Mouse (Mus musculus): Measurements from ENCODE around the gene Rac2. TPM values are rescaled to one million over a fixed set of nuclear protein-coding genes. Genes with fewer than 3 reads are reported as not detected.

Gene Rac2
- polyA plus RNA-seq, 1 experiment from 2014 or later: 11.1 TPM

- Histone ChIP-seq H3K36me3 (no peaks in the 10 kb centered on the region), H3K9ac (no peak overlapping the region), H3K4me1 (peaks cover 19% of the 10 kb centered on the region; the same call in 1 of the 2 replicates), H3K27ac (no peak overlapping the region), H3K4me3 (replicated peaks) (no peak overlapping the region), H3K4me2 (no peak overlapping the region), H3K27me3 (no peaks in the 10 kb centered on the region), H3K9me3 (replicated peaks) (no peaks in the 10 kb centered on the region)
- WGBS: 57% methylated on average over 11 of the region's 11 CpGs
- ATAC-seq (replicated peaks; ENCODE audit: low FRiP score): no peak
Measured at GRCm38 (mm10) chr15:78559141-78559979, 13.2 kb downstream of the Rac2 start.

- WGBS: 66% methylated on average over 10 of the region's 10 CpGs
- no peak overlapping the region for H3K27ac ChIP-seq
- no peak overlapping the region for H3K4me2 ChIP-seq
- ATAC-seq (replicated peaks; ENCODE audit: low FRiP score): no peak
- no peak overlapping the region for H3K9ac ChIP-seq
- no peak overlapping the region for H3K4me3 ChIP-seq (replicated peaks)
- peaks cover 19% of the 10 kb centered on the region; the same call in 1 of the 2 replicates for H3K4me1 ChIP-seq
- no peaks in the 10 kb centered on the region for H3K27me3 ChIP-seq
- H3K9me3 ChIP-seq (replicated peaks): no peaks in the 10 kb centered on the region; the same call in 1 of the 2 replicates
- no peaks in the 10 kb centered on the region for H3K36me3 ChIP-seq
Measured at GRCm38 (mm10) chr15:78557693-78558535, 14.7 kb downstream of the Rac2 start.

GRCm38 (mm10) chr15:78554545-78555313, 17.9 kb downstream of the Rac2 start:
- peak overlapping the region; percentile 40 for H3K4me2 ChIP-seq
- no peaks in the 10 kb centered on the region for H3K36me3 ChIP-seq
- no peak overlapping the region for H3K27ac ChIP-seq
- WGBS: 58% methylated on average over 25 of the region's 25 CpGs
- H3K4me3 ChIP-seq (replicated peaks): peak overlapping the region; percentile 19
- peaks cover 11% of the 10 kb centered on the region for H3K9me3 ChIP-seq (replicated peaks)
- ATAC-seq (replicated peaks; ENCODE audit: low FRiP score): no peak
- no peak overlapping the region for H3K9ac ChIP-seq
- H3K27me3 ChIP-seq: no peaks in the 10 kb centered on the region
- H3K4me1 ChIP-seq: peaks cover 14% of the 10 kb centered on the region; the same call in 1 of the 2 replicates

GRCm38 (mm10) chr15:78549189-78549734, 23.3 kb downstream of the Rac2 start:
- H3K36me3 ChIP-seq: no peaks in the 10 kb centered on the region
- peaks cover 6% of the 10 kb centered on the region; the same call in 1 of the 2 replicates for H3K27me3 ChIP-seq
- peaks cover 11% of the 10 kb centered on the region for H3K9me3 ChIP-seq (replicated peaks)
- no peak overlapping the region for H3K27ac ChIP-seq
- no peak overlapping the region for H3K9ac ChIP-seq
- H3K4me2 ChIP-seq: no peak overlapping the region
- no peak overlapping the region for H3K4me3 ChIP-seq (replicated peaks)
- 0 out of 2 replicates have a peak, but pooled peaks have one; percentile 19 for ATAC-seq (replicated peaks; ENCODE audit: low FRiP score)
- peaks cover 25% of the 10 kb centered on the region for H3K4me1 ChIP-seq
- 66% methylated on average over 4 of the region's 4 CpGs for WGBS

GRCm38 (mm10) chr15:78548711-78549110, 23.9 kb downstream of the Rac2 start:
- WGBS: 54% methylated on average over 8 of the region's 8 CpGs
- ATAC-seq (replicated peaks; ENCODE audit: low FRiP score): no peak
- H3K4me2 ChIP-seq: no peak overlapping the region
- H3K27ac ChIP-seq: no peak overlapping the region
- H3K9ac ChIP-seq: no peak overlapping the region
- peaks cover 6% of the 10 kb centered on the region; the same call in 1 of the 2 replicates for H3K27me3 ChIP-seq
- H3K36me3 ChIP-seq: no peaks in the 10 kb centered on the region
- peaks cover 11% of the 10 kb centered on the region for H3K9me3 ChIP-seq (replicated peaks)
- peaks cover 28% of the 10 kb centered on the region for H3K4me1 ChIP-seq
- no peak overlapping the region for H3K4me3 ChIP-seq (replicated peaks)

- peaks cover 28% of the 10 kb centered on the region for H3K4me1 ChIP-seq
- peaks cover 11% of the 10 kb centered on the region for H3K9me3 ChIP-seq (replicated peaks)
- H3K4me2 ChIP-seq: no peak overlapping the region
- WGBS: 29% methylated on average over 3 of the region's 3 CpGs
- H3K27ac ChIP-seq: no peak overlapping the region
- ATAC-seq (replicated peaks; ENCODE audit: low FRiP score): no peak
- no peak overlapping the region for H3K4me3 ChIP-seq (replicated peaks)
- H3K9ac ChIP-seq: no peak overlapping the region
- peaks cover 6% of the 10 kb centered on the region; the same call in 1 of the 2 replicates for H3K27me3 ChIP-seq
- H3K36me3 ChIP-seq: no peaks in the 10 kb centered on the region
Measured at GRCm38 (mm10) chr15:78548336-78548665, 24.3 kb downstream of the Rac2 start.

GRCm38 (mm10) chr15:78547415-78548335, 24.9 kb downstream of the Rac2 start:
- Histone ChIP-seq H3K9ac (no peak overlapping the region), H3K9me3 (replicated peaks) (peaks cover 11% of the 10 kb centered on the region), H3K4me1 (peaks cover 33% of the 10 kb centered on the region), H3K27me3 (peaks cover 6% of the 10 kb centered on the region; the same call in 1 of the 2 replicates), H3K27ac (no peak overlapping the region), H3K36me3 (no peaks in the 10 kb centered on the region), H3K4me2 (no peak overlapping the region), H3K4me3 (replicated peaks) (no peak overlapping the region)
- 39% methylated on average over 5 of the region's 5 CpGs for WGBS
- ATAC-seq (replicated peaks; ENCODE audit: low FRiP score): no peak

GRCm38 (mm10) chr15:78546060-78546459, 26.5 kb downstream of the Rac2 start:
- ATAC-seq (replicated peaks; ENCODE audit: low FRiP score): no peak
- no peak overlapping the region for H3K4me2 ChIP-seq
- 76% methylated on average over 4 of the region's 4 CpGs for WGBS
- peaks cover 36% of the 10 kb centered on the region for H3K4me1 ChIP-seq
- no peaks in the 10 kb centered on the region for H3K36me3 ChIP-seq
- no peak overlapping the region for H3K4me3 ChIP-seq (replicated peaks)
- H3K9me3 ChIP-seq (replicated peaks): peaks cover 4% of the 10 kb centered on the region
- H3K9ac ChIP-seq: no peak overlapping the region
- no peak overlapping the region for H3K27ac ChIP-seq
- peaks cover 6% of the 10 kb centered on the region; the same call in 1 of the 2 replicates for H3K27me3 ChIP-seq

GRCm38 (mm10) chr15:78544561-78545001, 28.0 kb downstream of the Rac2 start, which contains the start of gene Sstr3:
Sstr3 (minus strand) TSS chr15:78544685.
- peak within 1 kb of the TSS; percentile 8; the same call in 1 of the 2 replicates for H3K4me3 ChIP-seq (replicated peaks)
- peak within 1 kb of the TSS; percentile 48 for H3K4me2 ChIP-seq
- H3K27ac ChIP-seq: no peak within 1 kb of the TSS
- H3K4me1 ChIP-seq: peaks cover 36% of the 10 kb centered on the region
- H3K36me3 ChIP-seq: no peaks in the 10 kb centered on the region
- 5% methylated on average over 14 of the region's 14 CpGs for WGBS
- no peak within 1 kb of the TSS for H3K9ac ChIP-seq
- peaks cover 6% of the 10 kb centered on the region; the same call in 1 of the 2 replicates for H3K27me3 ChIP-seq
- 0 out of 2 replicates have a peak, but pooled peaks have one; percentile 28 for ATAC-seq (replicated peaks; ENCODE audit: low FRiP score)
- H3K9me3 ChIP-seq (replicated peaks): no peaks in the 10 kb centered on the region

- H3K9me3 ChIP-seq (replicated peaks): no peaks in the 10 kb centered on the region
- H3K4me2 ChIP-seq: peak overlapping the region; percentile 48
- peaks cover 6% of the 10 kb centered on the region; the same call in 1 of the 2 replicates for H3K27me3 ChIP-seq
- WGBS: 46% methylated on average over 15 of the region's 15 CpGs
- no peak overlapping the region for H3K4me3 ChIP-seq (replicated peaks)
- ATAC-seq (replicated peaks; ENCODE audit: low FRiP score): 0 out of 2 replicates have a peak, but pooled peaks have one; percentile 3
- H3K9ac ChIP-seq: no peak overlapping the region
- H3K4me1 ChIP-seq: peaks cover 36% of the 10 kb centered on the region
- H3K36me3 ChIP-seq: no peaks in the 10 kb centered on the region
- no peak overlapping the region for H3K27ac ChIP-seq
Measured at GRCm38 (mm10) chr15:78544041-78544440, 28.5 kb downstream of the Rac2 start.

All from kidney, embryonic 15.5 days (tissue).